Mouse (Mus musculus): Measurements from ENCODE around the gene Ints6l.

DNA sequence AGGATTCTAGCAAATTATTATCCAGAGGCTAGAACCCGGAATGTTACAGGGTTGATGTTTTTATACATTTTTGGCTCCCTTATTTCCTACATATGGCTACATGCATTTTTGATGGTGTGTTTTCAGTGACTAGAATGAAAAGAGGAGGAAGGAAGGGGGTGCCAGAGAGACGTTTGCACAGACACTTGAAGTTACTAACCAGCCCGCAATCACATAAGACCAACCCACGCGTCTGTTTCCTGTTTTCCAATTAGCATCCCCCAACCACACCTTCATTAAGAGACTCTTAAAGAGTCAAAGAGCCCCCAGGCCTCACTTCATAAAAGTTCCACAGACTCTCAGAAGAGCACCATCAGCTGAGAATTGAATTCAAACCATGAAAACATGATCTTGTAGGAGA lies 48.5 kb upstream of the Ints6l start:
- TF ChIP-seq CTCF (IDR thresholded peaks at IDR 0.05; ENCODE audit: control insufficient read depth, insufficient read depth, insufficient replicate concordance, low read depth, low read length), result no peak
- TF ChIP-seq POLR2A (IDR thresholded peaks at IDR 0.05; ENCODE audit: control insufficient read depth, low read depth, low read length), result no peak
